Mouse (Mus musculus): ENCODE measurements around the gene Dynlt1c. TPM values are rescaled to one million over a fixed set of nuclear protein-coding genes. Genes with fewer than 3 reads are reported as not detected.
"Not testable (repeated sequence)": the region's sequence is repeated elsewhere in the genome, so short reads cannot be mapped to it uniquely, and the experiment has no call there.

Gene Dynlt1c
- total and polyA plus RNA-seq, 2 experiments from 2014 or later: 2.1 to 17.8 TPM

- not testable (repeated sequence) for H3K4me2 ChIP-seq (ENCODE audit: low read depth, low read length); H3K27me3 ChIP-seq (ENCODE audit: control insufficient read depth, insufficient read depth, low read length); H3K9me3 ChIP-seq (replicated peaks; ENCODE audit: control insufficient read depth, low read length); H3K4me1 ChIP-seq (ENCODE audit: control insufficient read depth, insufficient read depth); H3K9ac ChIP-seq (replicated peaks; ENCODE audit: low read depth, low read length); H3K27ac ChIP-seq (ENCODE audit: low read depth); H3K36me3 ChIP-seq (replicated peaks; ENCODE audit: control insufficient read depth, insufficient read depth, low read length); H3K4me3 ChIP-seq (ENCODE audit: low read depth, low read length); DNase-seq (ENCODE audit: low spot score); ATAC-seq (ENCODE audit: insufficient read depth, low read depth)
- WGBS: 77% methylated on average over 1 of the region's 1 CpGs
These were observed 3.9 kb downstream of the Dynlt1c start for GRCm38 (mm10) chr17:6605347-6605746.

DNA sequence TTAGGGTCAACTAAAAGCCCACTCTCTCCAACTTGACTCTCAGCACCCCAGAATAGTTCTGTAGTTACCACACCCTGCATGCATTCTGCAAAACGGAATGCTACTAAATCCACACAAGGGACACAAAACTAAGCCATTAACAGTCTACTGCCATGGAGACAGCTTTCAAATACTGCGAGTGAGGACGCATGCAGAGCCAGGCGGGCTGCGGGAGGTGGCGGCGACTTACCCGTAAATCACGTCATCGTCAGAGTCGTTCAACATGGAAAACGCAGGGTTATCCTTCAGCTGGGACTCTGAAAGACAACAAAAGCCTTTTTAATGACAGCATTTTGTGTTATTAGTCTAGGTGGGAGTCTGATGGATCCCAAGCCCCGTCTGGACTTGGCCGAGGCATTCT is 12.1 kb downstream of the Dynlt1c start:
- not testable (repeated sequence) for H3K4me1 ChIP-seq (ENCODE audit: control insufficient read depth, insufficient read depth); H3K27ac ChIP-seq (ENCODE audit: low read depth); H3K9ac ChIP-seq (replicated peaks; ENCODE audit: low read depth, low read length); H3K36me3 ChIP-seq (replicated peaks; ENCODE audit: control insufficient read depth, insufficient read depth, low read length); ATAC-seq (ENCODE audit: insufficient read depth, low read depth); DNase-seq (ENCODE audit: low spot score); H3K4me3 ChIP-seq (ENCODE audit: low read depth, low read length); H3K9me3 ChIP-seq (replicated peaks; ENCODE audit: control insufficient read depth, low read length); H3K4me2 ChIP-seq (ENCODE audit: low read depth, low read length); H3K27me3 ChIP-seq (ENCODE audit: control insufficient read depth, insufficient read depth, low read length)
- WGBS: 94% methylated on average over 11 of the region's 14 CpGs

DNA sequence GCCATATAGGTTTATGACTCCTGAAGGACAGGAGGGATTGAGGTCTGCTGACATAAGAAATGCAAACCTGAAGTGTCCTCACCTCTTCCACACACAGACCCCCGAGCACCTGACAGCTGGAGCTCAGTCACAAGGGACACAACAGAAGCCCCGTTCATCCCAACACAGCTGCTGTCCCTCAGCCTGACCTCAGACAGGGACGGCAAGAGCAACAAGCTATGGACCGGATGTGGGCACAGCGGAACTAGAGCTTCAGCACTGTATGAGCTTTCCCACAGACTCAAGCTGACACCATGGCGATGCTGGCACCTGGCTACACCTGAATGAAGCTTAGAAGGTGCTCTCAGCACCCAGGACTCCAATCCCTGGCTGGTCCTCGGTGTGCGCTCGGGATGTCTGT is 12.8 kb downstream of the Dynlt1c start:
- WGBS: 83% methylated on average over 5 of the region's 9 CpGs
- not testable (repeated sequence) for H3K36me3 ChIP-seq (replicated peaks; ENCODE audit: control insufficient read depth, insufficient read depth, low read length); H3K4me3 ChIP-seq (ENCODE audit: low read depth, low read length); H3K9me3 ChIP-seq (replicated peaks; ENCODE audit: control insufficient read depth, low read length); H3K4me2 ChIP-seq (ENCODE audit: low read depth, low read length); H3K9ac ChIP-seq (replicated peaks; ENCODE audit: low read depth, low read length); DNase-seq (ENCODE audit: low spot score); H3K27me3 ChIP-seq (ENCODE audit: control insufficient read depth, insufficient read depth, low read length); H3K4me1 ChIP-seq (ENCODE audit: control insufficient read depth, insufficient read depth); ATAC-seq (ENCODE audit: insufficient read depth, low read depth); H3K27ac ChIP-seq (ENCODE audit: low read depth)

DNA sequence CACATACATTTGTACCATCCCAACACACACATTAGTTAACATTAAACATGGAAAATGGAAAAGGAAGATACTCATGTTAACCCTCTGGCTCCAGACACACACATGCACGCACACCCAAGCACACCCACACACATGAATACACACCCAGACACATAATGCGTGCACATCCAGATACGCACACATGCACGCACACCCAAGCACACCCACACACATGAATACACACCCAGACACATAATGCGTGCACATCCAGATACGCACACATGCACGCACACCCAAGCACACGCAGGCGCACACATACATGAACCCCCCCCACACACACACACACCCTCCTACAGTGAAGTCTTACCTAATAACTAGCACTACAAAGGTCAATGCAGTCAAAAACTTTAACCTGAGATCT is 15.3 kb downstream of the Dynlt1c start:
- not testable (repeated sequence) for ATAC-seq (ENCODE audit: insufficient read depth, low read depth); H3K27me3 ChIP-seq (ENCODE audit: control insufficient read depth, insufficient read depth, low read length); H3K4me1 ChIP-seq (ENCODE audit: control insufficient read depth, insufficient read depth); H3K27ac ChIP-seq (ENCODE audit: low read depth); H3K9me3 ChIP-seq (replicated peaks; ENCODE audit: control insufficient read depth, low read length); H3K36me3 ChIP-seq (replicated peaks; ENCODE audit: control insufficient read depth, insufficient read depth, low read length); DNase-seq (ENCODE audit: low spot score); H3K4me3 ChIP-seq (ENCODE audit: low read depth, low read length); H3K4me2 ChIP-seq (ENCODE audit: low read depth, low read length); H3K9ac ChIP-seq (replicated peaks; ENCODE audit: low read depth, low read length)
- WGBS: 93% methylated on average over 9 of the region's 9 CpGs

DNA sequence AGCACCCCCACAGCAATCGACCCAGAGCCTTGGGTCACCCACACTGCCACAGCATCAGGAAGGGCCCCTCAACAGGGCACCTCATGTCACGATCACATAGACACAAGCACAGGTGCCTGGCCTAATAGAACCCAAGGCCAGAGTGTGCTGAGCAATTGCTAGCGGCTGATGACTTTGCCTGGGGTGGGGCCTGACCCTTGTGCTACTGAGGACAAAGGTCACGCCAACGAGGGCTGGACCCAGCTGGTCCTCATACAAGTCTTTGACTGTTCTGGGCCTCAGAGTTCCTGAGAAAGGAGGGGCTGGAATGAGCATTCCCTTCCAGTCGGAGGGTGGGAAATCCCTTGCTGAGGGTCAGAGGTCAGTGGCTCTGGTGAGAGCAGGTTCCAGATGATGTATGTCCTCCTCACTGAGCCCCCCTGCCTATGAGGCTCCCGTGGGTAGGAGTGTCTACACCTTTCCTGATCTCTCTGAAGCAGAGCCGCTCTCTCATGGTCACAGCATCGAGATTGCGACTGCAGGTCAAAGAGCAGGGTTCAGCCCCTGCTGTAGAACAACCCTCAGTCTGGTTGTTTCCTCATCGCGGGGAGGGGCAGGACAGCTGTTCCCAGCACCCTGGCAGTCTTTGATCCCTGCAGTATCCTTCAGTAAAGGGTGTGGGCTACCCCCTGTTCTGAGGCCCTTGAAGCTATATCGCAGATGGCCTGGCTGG is 16.4 kb downstream of the Dynlt1c start:
- not testable (repeated sequence) for H3K27ac ChIP-seq (ENCODE audit: low read depth); H3K27me3 ChIP-seq (ENCODE audit: control insufficient read depth, insufficient read depth, low read length); H3K4me1 ChIP-seq (ENCODE audit: control insufficient read depth, insufficient read depth); H3K9me3 ChIP-seq (replicated peaks; ENCODE audit: control insufficient read depth, low read length); H3K9ac ChIP-seq (replicated peaks; ENCODE audit: low read depth, low read length); H3K36me3 ChIP-seq (replicated peaks; ENCODE audit: control insufficient read depth, insufficient read depth, low read length); H3K4me2 ChIP-seq (ENCODE audit: low read depth, low read length); H3K4me3 ChIP-seq (ENCODE audit: low read depth, low read length); ATAC-seq (ENCODE audit: insufficient read depth, low read depth); DNase-seq (ENCODE audit: low spot score)
- 75% methylated on average over 7 of the region's 13 CpGs for WGBS

DNA sequence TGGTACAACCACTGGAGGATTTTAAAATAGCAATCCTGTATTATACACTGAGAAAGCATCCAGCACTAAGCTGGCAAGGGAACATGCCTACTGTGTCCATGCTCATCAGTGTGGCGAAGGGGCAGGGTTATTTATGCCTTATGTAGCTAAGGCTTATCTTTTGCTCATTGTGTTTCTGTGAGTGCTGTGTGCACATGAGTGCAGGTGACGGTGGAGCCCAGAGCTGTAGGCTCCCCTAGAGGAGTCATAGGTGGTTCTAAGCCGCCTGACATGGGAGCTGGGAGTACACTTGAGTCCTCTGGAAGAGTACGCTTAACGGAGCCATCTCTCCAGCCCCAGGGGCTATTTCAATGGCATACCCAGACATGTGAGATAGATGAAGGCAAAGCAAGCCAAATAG is 17.8 kb downstream of the Dynlt1c start:
- H3K27ac ChIP-seq (ENCODE audit: low read depth); H3K4me1 ChIP-seq (ENCODE audit: control insufficient read depth, insufficient read depth); DNase-seq (ENCODE audit: low spot score); H3K4me2 ChIP-seq (ENCODE audit: low read depth, low read length); H3K9me3 ChIP-seq (replicated peaks; ENCODE audit: control insufficient read depth, low read length); ATAC-seq (ENCODE audit: insufficient read depth, low read depth); H3K36me3 ChIP-seq (replicated peaks; ENCODE audit: control insufficient read depth, insufficient read depth, low read length); H3K9ac ChIP-seq (replicated peaks; ENCODE audit: low read depth, low read length); H3K4me3 ChIP-seq (ENCODE audit: low read depth, low read length); H3K27me3 ChIP-seq (ENCODE audit: control insufficient read depth, insufficient read depth, low read length): not testable (repeated sequence)
- 58% methylated on average over 5 of the region's 5 CpGs for WGBS

- H3K9me3 ChIP-seq (replicated peaks; ENCODE audit: control insufficient read depth, low read length); DNase-seq (ENCODE audit: low spot score); H3K4me3 ChIP-seq (ENCODE audit: low read depth, low read length); H3K27ac ChIP-seq (ENCODE audit: low read depth); H3K4me2 ChIP-seq (ENCODE audit: low read depth, low read length); H3K9ac ChIP-seq (replicated peaks; ENCODE audit: low read depth, low read length); H3K27me3 ChIP-seq (ENCODE audit: control insufficient read depth, insufficient read depth, low read length); ATAC-seq (ENCODE audit: insufficient read depth, low read depth); H3K4me1 ChIP-seq (ENCODE audit: control insufficient read depth, insufficient read depth); H3K36me3 ChIP-seq (replicated peaks; ENCODE audit: control insufficient read depth, insufficient read depth, low read length): not testable (repeated sequence)
- WGBS: 52% methylated on average over 6 of the region's 6 CpGs
These were observed 18.6 kb downstream of the Dynlt1c start for GRCm38 (mm10) chr17:6620035-6620434.

DNA sequence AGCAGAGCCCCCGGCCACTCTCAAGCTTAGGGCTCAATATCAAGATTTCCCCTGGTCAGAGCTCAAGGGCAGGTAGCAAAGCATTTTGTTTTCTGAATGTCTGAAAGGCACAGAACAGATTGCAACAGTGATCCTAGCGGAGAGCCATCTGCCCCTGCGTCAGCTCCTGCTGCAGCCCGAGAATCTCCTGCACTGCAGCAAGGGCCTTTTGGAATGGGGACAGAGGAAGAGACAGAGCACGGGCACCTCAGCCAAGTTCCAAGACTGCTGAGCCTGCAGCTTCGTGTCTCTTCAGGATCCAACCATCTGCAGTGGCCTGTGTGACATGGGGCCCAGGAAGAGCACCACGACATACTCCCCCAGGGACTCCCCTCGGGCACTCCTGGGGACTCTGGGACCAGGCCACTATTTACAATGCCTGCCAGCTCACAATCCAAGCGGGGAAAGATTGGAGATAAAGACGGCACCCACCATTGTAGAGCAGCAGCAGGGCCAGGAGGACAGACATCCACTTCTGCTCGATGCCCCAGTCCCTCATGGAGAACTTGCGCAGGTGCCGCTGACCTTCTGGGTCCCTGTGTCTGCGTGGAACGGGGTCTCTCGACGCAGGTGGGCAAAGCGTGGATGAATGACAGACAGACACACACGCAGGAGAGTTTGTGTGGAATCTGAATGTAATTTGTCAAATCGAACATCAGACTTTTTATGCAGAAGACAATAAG is 19.4 kb downstream of the Dynlt1c start:
- H3K4me1 ChIP-seq (ENCODE audit: control insufficient read depth, insufficient read depth); H3K4me2 ChIP-seq (ENCODE audit: low read depth, low read length); H3K27me3 ChIP-seq (ENCODE audit: control insufficient read depth, insufficient read depth, low read length); DNase-seq (ENCODE audit: low spot score); H3K36me3 ChIP-seq (replicated peaks; ENCODE audit: control insufficient read depth, insufficient read depth, low read length); H3K9ac ChIP-seq (replicated peaks; ENCODE audit: low read depth, low read length); H3K4me3 ChIP-seq (ENCODE audit: low read depth, low read length); H3K9me3 ChIP-seq (replicated peaks; ENCODE audit: control insufficient read depth, low read length); ATAC-seq (ENCODE audit: insufficient read depth, low read depth); H3K27ac ChIP-seq (ENCODE audit: low read depth): not testable (repeated sequence)
- WGBS: 70% methylated on average over 17 of the region's 20 CpGs
